Mouse (Mus musculus): Measurements from ENCODE around the gene Plekhh3. TPM values are rescaled to one million over a fixed set of nuclear protein-coding genes. Genes with fewer than 3 reads are reported as not detected.
A peak's percentile ranks its signal among the peaks of the same experiment; 100 is the strongest.
"Not testable (repeated sequence)": the region's sequence is repeated elsewhere in the genome, so short reads cannot be mapped to it uniquely, and the experiment has no call there.

Gene Plekhh3
- total RNA-seq, 2 experiments from 2014 or later = 7.7 to 10.2 TPM

DNA sequence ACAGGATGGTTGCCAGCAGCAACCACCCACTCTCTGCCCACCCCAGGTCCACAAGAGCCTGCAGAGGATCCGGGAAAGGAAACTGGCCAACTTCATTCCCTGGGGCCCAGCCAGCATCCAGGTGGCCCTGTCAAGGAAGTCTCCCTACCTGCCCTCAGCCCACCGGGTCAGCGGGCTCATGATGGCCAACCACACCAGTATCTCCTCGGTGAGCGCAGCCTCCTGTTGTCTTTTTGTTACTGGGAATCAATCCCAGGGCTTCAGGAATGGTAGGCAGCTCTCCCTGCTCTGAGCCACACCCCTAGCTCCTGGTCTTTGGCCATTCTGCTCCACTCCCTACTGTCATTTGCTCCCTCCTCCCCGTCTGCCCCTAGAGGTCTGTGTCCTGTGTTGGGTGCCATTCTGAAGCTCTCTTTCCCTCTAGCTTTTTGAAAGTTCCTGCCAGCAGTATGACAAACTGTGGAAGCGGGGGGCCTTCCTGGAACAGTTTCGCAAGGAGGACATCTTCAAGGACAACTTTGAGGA, 10.1 kb downstream of the Plekhh3 start:
- DNase-seq (ENCODE audit: low spot score in 2 of 2); intact Hi-C loops (cut with DNase I): not testable (repeated sequence)

DNA sequence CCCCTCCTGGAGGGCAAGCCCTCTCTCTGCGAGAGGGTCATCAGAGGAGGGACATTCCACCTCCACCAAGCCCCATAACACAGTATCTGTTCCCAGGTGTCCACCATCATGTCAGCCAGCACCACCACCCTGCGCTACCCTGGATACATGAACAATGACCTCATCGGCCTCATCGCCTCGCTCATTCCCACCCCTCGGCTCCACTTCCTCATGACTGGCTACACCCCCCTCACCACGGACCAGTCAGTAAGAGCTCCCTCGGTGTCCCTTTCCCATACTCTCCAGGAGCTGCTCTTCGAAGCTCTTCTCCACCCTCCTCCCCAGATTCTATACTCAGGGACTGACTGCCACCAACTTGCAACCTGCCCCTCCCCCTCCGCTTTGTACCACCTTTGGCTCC, 11.0 kb downstream of the Plekhh3 start:
- DNase-seq (ENCODE audit: low spot score in 2 of 2); intact Hi-C loops (cut with DNase I): not testable (repeated sequence)

DNA sequence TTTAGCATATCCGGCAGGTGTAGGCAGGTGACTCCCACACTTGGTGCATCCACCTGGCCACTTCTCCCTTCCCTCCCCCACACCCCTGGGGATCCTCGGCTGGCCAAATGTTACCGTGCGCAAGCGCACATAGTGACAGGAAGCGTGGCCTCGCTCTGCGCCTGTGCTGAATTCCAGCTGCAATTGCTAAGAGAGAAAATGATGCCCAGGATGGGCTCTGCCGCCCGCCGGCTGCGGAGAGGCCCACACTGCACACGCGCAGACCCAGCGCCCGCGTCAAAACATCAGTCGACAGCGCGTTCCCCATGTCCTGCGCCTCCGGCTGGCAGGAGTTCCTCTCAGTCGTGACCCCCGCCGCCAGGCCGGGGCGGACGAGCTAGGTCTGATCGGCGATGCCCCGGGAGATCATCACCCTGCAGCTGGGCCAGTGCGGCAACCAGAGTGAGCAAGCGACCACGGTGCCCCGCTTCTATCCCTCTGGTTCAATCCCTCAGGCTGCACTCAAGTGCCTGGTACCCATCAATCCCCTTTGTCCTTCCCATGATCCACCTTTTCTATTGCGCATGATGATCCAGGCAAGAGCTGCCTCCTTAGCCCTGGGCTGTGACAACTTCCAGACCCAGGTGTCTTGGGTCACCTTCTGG, 15.3 kb downstream of the Plekhh3 start, which contains the start of gene Tubg2:
Tubg2 (plus strand) TSS at position 180 of the 644 bp plus-strand sequence.
- intact Hi-C loops (cut with DNase I) = no loop called here

DNA sequence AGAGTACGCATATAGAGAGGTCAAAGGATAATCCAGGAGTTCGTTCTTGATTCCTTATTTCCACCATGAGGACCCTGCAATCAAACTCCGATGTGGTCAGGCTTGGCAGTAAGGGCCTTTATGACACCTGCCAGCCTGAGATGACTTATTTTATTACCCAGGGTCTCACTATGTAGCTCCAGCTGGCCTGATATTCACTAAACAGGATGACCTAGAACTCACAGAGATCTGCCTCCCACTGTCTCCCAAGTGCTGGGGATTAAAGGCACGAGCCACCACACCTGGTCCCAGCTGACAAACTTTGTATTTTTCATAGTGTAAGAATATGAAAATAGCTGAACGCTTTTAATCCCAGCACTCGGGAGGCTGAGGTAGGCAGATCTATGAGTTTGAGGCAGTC, 16.0 kb downstream of the Plekhh3 start:
- DNase-seq (ENCODE audit: low spot score in 2 of 2) = no peak
- intact Hi-C loops (cut with DNase I) = no loop called here

More for the DNA sequence above, 15.3 kb downstream of the Plekhh3 start, which contains the start of gene Tubg2:
- DNase-seq (ENCODE audit: low spot score in 2 of 2) = peak; percentile 82 to 88

DNA sequence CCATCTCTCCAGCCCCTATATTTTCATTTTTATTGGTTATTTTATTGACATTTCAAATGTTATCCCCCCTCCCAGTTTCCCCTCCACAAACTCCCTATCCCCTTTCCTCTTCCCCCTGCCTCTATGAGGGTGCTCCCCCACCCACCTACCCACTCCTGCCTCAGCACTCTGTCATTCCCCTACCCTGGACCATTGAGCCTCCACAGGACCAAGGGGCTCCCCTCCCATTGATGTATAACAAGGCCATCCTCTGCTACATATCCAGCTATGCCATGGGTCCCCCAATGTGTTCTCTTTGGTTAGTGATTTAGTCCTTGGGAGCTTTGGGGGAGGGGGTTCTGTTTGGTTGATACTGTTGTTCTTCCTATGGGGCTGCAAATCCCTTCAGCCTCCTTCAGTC, 16.5 kb downstream of the Plekhh3 start:
- intact Hi-C loops (cut with DNase I) = no loop called here

DNA sequence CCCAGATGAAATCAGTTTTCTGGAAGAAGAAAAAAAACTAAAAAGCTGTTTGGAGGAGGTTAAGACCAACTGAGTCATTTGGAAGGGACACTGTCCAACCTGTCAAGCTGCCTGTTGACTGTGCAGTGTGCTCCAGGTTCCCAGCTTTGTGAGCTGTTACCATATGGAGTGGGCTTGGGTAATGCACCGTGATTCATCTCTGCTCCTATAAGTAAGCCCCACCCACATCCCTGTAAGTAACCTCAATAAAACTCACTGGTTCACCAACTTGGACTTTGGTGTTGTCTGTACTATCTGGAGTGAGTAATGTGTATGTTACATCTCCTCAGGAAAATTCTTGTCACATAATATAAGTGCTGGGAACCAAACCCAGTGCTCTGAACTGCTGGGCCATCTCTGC, 18.3 kb downstream of the Plekhh3 start:
- DNase-seq (ENCODE audit: low spot score in 2 of 2) = no peak
- intact Hi-C loops (cut with DNase I) = no loop called here

More for the DNA sequence above, 16.5 kb downstream of the Plekhh3 start:
- DNase-seq (ENCODE audit: low spot score in 2 of 2) = no peak

DNA sequence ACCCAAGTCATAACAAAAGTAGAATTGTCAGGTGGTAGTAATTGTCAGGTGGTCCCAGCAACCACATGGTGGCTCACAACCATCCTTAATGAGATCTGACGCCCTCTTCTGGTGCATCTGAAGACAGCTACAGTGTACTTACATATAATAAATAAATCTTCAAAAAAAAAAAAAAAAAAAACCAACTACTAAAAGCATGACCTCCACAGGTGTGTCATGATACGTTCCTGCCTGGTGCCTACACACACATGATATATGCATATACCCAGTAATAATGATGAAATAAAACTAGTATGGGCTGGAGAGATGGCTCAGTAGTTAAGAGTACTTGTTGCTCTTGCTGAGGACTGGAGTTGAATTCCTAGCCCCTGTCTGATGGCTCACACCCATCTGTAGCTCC, 20.1 kb downstream of the Plekhh3 start:
- DNase-seq (ENCODE audit: low spot score in 2 of 2) = no peak
- intact Hi-C loops (cut with DNase I) = no loop called here

DNA sequence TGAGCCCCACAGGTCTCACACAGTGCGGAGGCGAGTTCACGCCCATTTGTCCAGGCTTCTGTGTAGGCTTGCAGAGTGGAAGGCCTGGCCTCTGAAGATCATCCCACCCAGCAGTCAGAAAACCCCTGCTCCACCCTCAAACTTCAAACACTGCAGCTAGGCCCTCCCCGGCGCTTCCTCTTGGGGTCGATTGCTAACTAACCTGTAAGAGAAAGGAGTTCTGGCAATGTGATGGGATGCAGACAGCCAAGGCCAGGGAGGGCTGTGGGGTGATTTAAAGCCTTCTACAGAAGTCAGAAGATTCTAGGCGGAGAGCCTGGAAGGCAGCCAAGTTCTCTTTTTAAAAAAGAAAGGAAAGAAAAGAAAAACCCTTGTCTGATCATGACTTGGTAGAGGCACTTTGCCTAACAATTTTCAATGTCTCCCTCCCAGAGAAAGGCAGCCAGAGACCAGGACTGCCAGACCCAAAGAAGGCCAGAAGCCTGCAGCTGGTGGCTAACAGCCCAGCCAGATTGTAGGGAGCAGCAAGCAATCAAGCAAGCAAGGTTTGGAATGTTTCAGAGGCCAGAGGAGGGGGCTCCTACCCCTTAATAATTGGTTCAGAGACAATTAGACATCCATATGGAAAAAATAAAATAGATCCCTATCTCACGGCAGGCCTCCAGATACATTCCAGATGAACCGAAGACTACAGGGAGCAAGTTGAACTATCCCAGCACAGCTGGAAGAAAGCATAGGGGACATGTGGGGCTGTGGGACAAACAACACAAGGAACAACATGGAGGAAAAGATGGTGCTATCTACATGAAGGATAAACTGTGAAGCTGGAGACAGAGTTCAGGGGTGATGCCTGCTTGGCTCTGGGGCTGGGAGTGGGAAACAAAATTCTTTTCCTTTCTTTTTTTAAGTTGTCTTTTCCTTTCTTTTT, 21.7 kb downstream of the Plekhh3 start:
- no peak for DNase-seq (ENCODE audit: low spot score in 2 of 2)
- intact Hi-C loops (cut with DNase I) = no loop called here

DNA sequence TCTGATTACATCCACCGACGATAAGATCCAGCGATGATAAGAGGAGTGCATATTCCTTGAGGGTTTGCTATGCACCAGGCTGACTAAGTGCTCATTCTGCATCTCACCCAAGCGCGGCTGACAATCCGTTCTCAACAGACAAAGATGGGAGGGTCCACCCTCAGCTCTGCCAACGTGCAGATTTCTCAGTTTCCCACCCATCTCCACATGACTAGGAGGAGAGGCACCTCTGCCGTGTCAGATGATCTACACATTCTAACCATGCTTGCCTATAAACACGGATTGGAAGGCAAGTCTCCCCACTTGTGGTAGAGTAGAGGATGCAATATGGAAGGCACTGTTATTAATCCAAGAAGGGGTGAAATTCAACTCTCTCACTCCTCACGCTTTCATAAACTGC, 22.4 kb downstream of the Plekhh3 start:
- intact Hi-C loops (cut with DNase I) = no loop called here
- no peak for DNase-seq (ENCODE audit: low spot score in 2 of 2)

DNA sequence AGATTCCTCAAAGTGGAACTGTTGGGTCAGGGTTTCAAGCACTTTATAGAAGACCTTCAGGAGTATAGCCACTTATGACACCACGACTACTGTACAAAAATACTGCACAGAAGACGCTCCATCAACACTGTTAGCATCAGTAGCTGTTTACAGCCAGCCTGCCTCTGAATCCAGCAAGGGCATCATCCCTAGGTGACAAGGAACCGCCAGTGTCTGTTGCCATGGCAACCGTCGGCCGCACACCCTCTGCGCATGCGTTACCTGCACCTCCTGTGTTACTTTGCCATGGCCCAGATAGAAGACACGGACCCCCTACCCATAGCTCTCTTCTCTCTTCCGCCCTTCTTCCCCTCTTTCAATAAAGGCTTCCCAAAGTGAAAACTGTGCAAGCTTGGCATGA, 24.8 kb downstream of the Plekhh3 start:
- intact Hi-C loops (cut with DNase I) = no loop called here
- DNase-seq (ENCODE audit: low spot score in 2 of 2) = peak; percentile 42 to 59

DNA sequence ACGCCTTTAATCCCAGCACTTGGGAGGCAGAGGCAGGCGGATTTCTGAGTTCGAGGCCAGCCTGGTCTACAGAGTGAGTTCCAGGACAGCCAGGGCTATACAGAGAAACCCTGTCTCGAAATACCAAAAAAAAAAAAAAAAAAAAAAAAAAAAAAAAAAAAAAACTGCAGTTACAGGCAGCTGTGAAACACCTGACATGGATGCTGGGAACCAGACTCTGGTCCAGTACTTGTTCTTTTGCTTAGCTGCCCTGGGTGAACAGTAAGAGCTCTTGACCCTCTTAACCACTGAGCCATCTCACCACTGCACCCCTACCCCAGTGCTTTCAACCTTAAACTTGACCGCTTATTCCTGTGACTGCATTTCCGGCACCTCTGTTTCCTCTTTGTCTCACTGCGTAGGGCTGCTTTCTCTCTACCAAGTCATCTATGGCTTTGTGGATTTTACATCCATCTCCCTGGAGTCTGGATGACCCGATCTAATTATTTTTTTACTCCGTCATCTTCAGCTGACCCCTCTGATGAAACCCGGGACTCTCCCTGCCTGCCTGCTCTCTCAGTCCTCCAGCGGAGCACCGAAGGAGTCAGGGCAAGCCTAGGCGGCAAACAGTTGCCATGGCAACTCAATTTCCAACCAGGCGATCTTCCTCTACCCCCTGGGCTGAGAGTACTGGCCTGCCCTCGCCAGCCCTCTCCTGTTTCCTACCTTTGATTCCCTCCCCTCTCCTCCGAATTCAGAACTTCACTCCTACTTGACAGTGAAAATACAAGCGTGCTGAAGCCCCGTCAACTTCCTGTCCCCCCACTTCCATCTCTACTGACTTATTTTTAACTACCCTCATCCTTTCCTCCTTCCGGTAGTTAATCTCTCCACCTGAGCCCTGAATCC, 27.6 kb downstream of the Plekhh3 start:
- no peak for DNase-seq (ENCODE audit: low spot score in 2 of 2)
- intact Hi-C loops (cut with DNase I) = no loop called here

DNA sequence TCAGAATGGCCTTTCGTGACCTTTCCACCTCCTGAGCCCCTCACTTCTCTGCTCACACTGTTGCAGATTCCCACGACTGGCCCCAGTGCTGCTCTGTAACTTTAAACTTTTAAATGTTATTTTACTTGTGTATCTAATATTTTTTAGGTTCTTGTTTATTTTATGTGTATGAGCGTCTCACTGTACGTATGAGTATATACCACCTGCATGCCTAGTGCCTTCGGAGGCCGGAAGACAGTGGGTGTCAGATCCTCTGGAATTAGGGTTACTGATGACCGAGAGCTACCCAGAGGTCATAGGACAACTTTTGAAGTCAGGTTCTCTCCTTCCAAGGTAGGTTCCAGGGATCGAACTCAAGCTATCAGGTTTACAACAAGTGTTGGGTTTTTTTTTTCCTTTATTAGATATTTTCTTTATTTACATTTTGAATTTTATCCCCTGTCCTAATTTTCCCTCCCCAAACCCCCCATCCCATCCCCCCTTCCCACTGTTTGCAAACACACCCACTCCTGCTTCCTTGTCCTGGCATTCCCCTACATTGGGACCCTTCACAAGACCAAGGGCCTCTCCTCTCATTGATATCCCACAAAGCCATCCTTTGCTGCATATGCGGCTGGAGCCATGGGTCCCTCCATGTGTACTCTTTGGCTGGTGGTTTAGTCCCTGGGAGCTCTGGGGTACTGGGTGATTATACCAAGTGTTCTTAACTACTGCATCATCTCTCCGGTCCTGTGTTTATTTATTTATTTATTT, 28.8 kb downstream of the Plekhh3 start:
- intact Hi-C loops (cut with DNase I) = no loop called here
- DNase-seq (ENCODE audit: low spot score in 2 of 2) = no peak

DNA sequence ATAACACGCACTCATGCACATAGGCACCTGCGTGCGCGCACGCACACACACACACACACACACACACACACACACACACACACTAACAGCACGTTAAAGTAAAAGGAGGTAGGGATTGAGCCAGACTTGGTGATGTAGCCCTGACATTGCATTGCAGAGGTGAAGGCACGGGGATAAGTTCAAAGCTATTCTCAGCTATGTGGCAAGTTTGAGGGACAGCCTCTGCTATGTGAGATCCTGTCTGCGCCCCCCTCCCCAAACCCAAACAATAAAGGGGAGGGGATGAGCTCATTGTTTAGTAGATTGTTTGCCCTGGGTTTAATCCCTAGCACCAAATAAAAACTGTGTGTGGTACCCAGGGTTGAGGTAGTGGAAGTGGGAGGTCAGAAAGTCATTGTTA, 30.1 kb downstream of the Plekhh3 start:
- no peak for DNase-seq (ENCODE audit: low spot score in 2 of 2)
- intact Hi-C loops (cut with DNase I) = no loop called here

DNA sequence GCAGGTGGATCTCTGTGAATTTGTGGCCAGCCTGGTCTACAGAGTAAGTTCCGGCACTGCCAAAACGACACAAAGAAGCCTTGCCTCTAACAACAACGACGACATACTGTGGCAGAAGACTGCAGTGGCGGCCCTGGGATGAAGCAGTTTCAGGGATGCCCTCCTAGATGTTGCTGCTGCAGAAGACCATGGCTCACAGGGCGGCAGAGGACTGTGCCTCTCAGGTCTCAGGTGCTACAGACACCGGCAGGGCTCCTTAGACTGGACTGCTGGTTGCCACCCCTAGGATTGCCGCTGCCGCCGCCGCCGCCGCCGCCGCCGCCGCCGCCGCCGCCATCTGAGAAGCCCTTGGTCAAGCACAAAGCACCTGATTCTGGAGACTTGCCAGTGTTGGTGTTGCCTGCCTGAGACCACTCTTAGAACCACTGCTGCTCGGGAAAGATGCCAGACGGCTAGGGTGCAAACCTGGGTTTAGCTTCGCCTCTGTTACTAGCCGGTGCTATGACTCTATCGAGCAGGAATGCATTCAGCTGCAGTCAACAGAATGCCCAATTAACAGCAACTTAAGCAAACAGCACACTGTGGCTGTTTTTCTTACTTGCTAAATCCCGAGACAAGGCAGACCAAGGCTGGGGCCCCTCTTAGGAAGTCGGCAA, 30.9 kb downstream of the Plekhh3 start:
- DNase-seq (ENCODE audit: low spot score in 2 of 2) = no peak
- intact Hi-C loops (cut with DNase I) = no loop called here

DNA sequence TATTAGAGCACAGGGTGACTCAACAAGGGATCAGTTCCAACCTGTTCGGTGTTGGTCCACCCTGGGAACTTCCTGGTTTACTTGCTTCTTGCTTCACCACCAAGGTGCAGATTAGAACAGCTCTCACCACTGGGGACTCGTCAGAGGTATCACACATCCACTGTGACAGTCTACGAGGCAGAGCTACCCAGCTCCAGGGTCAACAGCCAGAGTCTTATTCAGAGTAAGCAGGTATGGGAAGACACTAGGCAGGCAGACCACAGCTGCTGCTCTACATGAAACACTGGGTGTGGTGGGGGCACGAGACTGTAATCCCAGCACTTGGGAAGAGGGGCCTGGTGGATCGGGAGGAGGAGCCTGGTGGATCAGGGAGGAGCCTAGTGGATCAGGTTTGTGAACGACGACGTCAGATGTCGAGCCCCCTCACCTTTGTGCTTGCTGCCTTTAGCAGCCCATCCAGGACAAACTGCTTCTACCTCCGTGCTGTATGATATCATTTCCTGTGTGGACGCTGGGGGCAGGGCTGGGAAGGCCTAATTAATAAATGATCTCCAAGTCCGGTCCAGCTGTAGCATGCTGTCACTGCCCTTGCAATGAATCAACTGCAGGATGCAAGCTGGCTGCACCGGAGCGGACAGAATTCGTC, 32.5 kb downstream of the Plekhh3 start:
- intact Hi-C loops (cut with DNase I) = no loop called here
- no peak for DNase-seq (ENCODE audit: low spot score in 2 of 2)

DNA sequence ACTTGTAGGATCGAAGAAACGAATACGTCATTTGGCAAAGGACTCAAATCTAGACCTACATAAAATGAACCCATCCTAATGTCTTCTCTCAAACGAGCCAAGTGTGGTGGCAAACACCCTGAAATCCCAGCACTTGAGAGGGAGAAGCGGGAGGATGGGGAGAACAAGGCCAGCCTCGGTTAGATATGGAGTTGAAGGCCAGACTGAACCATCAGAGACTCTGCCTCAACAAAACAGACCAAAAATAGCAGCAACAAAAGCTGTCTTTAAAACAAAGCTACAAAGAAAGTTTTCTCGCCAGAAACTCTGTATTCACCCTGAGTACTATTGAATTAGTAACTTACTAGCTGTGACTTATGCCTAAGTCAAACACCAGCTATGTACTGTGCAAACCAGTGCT, 34.2 kb downstream of the Plekhh3 start:
- intact Hi-C loops (cut with DNase I) = no loop called here
- DNase-seq (ENCODE audit: low spot score in 2 of 2) = no peak

DNA sequence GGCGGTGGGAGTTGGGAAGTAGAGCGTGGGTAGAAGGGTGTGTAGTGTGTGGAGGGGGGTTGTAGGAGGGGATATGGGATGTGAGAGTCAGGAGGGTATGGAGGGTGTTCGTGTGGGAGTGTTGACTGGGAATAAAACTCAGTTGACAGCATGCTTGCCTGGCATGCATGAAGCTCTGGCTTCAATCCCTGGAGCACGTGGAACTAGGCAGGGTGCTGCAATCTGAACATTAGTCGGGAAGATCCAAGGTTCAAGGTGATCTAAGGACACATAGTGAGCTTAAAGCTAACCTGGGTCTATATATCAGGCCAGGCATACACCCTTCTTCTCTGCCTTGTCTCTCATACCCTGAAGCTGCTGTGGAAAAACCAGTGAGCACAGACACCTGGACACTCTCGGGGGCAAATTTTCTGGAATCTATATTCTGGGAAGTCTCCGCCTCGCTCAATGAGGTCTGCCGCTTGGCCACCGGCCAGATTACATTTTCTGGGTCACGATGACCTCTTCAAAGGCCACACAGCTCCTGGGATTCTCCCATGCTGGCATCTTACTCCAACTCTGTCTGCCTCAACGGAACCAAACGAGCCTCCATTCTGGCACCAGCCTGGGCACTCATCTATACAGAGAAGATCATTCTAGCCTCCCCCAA, 36.8 kb downstream of the Plekhh3 start:
- intact Hi-C loops (cut with DNase I) = no loop called here
- no peak for DNase-seq (ENCODE audit: low spot score in 2 of 2)
